Mouse (Mus musculus) NIH3T3 (cell line): Measurements from ENCODE around the gene Kifap3.
A peak's percentile ranks its signal among the peaks of the same experiment; 100 is the strongest.

ENCODE experiments used
- DNase-seq: peaks from one replicate; pipeline ENCODE4 v3.0.0-alpha.2; 2012; ENCODE audit warnings: low read depth

Gene Kifap3

DNA sequence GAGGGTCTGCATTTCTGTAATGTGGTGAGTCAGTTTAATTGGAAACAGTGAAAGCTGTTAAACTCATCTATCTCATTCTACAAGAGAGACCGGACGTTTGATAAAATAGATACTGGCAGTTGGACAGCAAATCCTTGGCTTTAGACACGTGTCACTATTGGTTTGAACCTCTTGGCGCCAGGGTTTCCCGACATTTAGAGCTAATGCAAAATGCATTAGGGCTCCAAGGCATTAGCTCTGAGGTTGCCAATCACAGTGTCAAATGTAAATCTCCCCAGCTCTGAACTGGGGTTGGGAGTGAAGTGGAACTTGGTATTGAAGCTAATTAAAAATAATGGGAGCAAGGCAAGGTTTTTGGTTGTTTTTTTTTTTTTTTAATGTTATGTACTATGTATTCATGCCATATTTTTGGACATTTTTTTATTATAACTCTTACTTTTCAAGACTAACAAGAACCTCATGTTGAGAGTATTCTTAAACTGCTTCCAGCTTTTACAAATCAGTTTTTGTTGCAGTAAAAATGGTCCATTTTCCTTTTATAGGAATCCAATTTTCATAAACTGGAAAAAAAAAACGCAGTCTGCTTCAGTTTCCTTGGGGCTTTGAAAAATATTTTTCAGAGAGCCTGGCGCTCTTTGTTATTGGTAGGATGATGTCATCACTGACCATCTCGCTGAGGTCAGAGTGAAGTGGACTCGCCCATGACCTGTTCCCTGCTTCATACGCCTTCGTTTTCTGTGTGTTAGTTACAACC, 114.6 kb downstream of the Kifap3 start:
- DNase-seq = no peak

DNA sequence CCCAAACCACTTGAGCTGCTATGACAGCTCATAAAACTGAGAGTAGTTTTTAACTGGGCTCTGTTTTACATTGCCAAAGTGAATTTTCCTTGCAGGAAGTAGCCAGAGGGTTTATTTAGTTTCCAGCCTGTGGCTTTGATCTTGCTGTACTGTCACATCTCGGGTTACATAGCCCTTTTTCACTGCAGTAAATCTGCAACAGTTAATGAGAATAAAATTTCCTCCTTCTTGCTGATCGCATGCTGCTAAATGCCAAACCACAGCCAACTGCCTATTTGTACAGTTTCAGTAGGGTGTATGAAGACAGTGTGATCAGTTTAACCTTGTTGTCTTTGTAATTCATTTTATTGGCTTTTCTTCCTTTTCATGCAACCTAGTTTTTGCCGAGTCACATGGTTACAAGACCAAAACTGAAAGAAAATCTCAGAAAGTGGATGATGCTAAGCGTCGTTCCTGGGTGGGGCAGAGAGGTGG, 118.9 kb downstream of the Kifap3 start:
- peak; percentile 14 for DNase-seq

DNA sequence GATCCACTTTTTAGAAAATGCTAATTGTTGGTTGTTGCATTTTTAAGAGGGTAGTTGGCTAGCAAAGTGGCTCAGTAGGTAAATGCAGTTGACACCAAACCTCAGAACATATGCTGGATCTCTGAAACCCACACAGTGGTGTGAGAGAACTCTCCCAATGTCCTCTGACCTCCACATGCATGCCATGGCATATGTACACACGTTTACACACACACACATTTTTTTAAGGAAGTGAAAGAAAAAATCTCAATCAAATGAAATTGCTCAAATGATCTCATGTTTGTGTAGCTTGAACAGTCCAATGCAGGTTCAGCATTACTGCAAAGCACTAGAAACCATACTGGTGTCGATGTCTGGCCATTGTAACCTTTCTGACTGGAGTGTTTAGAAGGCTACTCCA, 120.2 kb downstream of the Kifap3 start:
- no peak for DNase-seq

DNA sequence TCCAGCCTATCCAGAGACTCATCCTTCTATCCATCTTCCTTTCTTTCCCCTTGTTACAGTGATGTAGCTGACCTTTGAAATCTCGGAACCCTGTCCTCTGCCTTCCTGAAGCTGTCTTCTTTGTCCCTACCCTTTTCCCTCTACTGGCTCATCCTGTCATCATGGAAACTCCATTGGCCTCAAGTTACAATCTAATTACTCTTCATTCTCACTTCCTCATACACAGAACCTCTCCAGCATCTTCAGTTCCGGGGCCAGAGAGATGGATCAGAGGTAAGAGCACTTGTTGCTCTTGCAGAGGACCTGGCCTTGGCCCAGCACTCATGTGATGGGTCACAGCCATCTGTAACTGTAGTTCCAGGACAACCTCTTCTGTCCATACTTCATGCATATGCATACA, 120.8 kb downstream of the Kifap3 start:
- DNase-seq = no peak

DNA sequence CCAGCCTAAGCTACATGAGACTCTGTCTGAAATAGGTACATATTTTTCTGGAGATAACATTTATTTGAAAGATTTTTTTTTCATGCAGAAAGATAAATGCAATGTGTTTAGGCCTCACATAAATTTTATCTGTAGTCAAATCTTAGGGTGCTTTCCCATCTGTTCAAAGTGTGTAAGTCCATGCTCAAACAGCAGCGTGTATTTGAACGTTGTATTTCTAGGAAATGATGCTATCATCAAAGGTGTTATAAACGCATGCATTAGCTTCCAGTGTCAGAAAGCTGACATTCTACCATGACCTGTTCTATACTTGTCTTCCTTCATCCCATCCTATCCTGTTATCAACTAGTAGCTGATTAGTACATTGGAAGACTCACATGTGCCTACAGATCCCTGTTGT, 124.0 kb downstream of the Kifap3 start:
- no peak for DNase-seq

DNA sequence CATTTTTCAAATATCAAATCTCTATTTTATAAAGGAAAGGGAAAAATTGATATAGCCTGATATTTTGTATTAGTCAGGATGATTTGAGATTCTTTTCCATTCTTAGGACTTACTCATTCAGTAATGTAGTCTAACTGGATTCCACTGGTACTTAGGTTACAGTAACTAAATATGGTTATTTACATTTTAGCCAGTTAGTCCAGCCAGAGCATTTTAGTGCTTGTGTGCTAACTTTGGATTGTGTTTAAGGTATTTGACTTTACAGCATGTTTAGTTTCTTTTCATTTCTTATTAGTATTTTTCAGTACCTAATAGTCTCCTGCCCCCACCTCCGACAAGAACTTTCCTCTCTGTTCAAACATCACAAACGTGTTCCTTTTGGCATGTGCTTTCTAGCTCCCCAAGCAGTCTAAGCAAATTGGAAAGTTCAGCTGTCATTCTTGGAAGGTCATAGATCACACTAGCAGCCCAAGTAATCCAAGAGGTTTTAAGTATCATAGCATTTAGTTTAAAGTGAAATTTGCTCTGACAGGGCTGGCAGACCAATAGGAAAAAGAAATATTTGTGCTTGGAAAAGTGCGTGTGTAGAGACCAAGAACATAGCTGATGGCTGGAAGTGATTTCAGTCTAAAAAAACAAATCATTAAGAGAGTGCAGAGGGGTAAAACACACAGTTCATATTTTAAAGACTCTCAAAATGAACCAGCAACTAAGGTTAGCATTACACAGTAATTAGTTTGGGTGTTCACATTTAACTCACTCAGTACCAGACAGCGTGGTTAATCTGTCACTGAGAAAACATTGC, 127.8 kb downstream of the Kifap3 start:
- peak; percentile 79 for DNase-seq

DNA sequence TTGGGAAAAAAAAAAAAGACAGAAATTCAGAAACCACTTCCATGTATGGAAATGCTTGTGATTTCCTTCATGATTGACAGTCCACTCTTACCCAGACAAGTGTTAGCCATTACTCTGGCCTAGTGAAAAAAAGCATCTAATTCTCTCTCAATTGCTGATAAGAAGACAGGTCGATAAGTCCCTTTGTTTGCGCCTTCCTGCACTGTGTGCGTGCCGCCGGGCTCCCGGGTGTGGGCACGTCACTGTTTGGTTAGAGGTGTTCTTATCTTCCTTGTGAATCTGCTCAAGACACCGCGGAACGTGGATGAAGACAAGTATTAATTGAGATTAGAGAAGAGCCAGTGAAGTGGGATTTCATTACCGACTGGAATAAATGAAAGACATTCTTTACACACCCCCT, 129.0 kb downstream of the Kifap3 start:
- no peak for DNase-seq

DNA sequence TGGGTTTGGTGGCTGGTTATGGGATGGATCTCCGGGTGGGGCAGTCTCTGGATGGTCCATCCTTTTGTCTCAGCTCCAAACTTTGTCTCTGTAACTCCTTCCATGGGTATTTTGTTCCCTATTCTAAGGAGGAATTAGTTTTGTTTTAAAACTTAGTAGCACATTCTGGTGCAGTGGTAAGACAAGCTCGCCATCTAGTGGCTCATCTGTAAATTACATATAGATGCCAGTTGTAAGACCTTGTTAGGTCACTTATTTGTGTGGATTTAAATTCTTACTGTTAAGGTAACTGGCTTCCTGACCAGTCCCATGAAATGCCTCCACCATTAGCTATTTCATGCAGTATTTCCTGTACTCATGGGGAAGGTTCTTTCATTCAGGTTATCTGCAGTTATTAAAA, 131.0 kb downstream of the Kifap3 start:
- peak; percentile 92 for DNase-seq

DNA sequence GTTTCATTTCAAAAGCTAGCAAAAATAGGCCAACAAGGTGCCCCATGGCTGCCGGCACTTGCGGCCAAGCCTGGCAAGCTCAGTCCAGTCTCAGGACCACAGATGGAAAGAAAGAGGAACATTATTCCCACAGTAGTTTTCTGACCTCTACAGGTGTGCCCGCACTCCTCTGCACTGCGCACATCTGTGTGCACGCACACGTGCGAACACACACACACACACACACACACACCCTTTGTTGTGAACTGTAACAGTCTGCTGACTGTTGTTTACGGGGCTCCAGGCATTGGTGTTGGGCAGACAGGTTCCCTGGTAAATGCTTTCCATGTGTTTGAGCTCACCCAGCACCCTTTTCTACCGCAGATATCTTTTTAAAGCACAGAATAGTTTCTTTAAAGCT, 131.4 kb downstream of the Kifap3 start:
- DNase-seq = no peak

DNA sequence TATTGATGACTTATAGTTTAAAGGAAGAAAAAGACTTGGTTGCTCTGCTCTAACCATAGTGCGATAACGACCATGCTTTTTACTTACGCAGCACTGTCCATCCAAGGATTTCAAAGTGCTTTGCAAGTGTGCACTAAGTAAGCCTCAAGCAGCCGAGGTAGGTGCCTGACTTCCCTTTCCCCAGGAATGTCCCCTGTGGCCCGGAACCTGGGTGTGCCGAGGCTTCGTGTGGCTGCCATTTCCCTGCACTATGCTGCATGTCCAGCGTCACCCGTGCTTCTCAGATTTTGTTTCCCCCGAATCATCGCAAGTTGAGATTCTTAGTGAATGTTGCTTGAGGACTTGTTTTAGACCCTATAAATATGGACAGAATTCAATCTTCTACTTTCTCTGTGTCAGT, 132.6 kb downstream of the Kifap3 start:
- DNase-seq = no peak

DNA sequence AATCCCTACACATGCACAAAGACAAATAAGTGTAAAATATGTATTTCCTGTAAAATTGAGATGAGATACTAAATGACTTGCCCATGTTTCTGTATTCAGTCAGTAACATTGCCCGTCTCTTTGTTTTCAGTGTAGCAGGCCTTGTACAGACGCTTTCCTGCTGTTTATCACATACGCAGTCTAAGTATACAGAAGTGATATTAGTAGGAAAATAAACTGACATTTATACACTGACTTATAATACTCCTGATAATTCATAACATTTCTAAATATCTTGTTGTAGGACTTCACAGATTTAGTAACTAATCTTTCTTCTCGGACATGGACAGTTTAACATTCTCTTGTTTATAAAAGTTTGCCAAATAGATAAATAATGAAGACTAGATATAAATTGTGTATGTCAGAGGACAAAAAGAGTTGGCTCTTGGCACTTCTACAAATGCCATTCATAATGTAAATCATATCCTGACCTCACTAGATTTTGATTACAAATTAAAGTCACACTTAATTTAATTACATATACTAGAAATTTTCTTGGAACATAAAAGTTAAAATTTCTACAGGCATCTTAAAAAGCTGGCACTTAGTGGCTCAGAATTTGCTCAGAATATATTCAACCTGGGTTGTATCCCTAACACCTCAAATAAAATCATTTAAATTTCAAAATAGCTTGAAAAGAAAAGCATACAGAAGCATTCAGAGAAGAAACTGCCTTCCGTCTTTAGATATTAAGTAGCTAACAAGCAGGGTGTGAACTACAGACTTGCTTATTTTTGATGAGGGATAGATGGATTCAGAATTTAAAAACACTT, 138.2 kb downstream of the Kifap3 start:
- no peak for DNase-seq

DNA sequence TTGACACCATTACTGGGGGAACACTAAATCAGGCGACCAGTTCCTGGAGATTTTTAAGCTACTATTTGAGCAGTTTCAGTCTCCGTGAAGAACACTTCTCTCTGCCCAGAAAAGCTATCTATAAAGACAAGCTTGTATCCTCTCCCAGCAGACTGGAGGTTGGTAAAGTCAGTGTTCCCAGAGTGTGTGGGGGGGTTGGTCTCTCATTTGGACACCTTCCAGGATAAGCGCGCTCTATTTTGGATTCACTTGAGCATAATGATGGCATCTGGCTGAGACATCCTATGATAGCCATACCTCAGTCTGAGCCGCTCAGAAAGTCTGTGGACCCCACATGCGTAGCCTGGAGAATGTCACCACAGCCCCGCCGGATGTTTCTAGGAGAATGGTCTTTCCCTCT, 144.7 kb downstream of the Kifap3 start:
- no peak for DNase-seq

DNA sequence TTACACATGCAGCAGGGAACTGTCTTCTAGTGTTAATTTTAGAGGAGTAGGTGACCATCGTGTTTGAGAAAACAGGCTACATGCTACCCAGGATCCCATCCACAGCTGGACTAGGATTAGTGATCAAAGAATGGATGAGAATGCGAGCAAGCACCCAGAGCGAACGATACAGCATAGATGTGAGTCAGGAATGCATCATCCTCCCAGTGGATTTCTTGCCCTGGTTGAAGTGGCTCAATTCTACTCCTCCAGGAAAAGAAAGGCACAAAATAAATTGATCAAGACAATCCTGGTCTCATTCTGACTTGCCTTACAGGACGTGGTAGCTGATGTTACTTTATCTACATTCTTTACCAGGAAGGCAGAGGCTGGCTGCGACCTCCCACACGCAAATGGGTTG, 149.5 kb downstream of the Kifap3 start, which contains the start of gene Scyl3:
Scyl3 (plus strand) TSS at position 255 of the 400 bp plus-strand sequence.
- DNase-seq = peak; percentile 64

DNA sequence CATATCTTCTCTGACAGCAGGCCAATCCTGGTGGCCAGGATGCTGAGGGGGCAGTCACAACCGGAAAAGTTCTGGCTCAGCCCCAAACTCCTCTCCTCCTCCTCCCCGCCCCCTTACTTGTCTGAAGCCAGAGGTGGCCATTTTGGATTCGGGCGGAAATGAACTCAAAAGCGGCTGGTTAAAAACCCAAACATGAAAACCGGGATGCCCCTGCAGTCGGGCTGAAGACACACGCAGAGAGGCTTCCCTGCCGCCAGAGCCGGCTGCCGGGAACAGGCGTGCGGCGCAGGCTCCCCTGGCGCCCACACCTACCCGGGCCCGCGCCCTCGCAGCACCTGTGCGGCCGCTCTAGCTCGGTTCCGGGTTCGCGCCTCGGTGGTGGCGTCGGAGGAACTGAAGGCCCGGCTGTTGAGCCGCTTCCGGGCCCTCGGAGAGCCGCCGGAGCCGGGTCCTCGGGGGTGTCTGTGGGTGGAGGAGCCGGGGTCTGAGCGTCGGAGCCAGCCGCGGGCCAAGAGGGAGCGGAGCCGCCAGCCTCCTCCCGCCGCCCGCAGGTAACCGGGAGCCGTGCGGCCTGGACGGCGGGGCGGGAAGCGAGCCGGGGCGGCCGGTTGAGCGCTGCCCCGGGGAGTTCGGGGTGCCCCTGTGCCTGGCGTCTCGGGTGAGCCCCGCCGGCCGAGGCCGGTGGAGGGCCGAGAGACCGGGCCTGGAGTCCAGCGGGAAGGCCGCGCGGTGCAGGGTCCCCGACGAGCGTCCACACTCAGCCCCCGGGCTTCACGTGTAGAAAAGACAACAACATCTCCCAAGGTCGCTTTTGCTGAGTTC, 150.5 kb downstream of the Kifap3 start:
- peak; percentile 97 for DNase-seq

DNA sequence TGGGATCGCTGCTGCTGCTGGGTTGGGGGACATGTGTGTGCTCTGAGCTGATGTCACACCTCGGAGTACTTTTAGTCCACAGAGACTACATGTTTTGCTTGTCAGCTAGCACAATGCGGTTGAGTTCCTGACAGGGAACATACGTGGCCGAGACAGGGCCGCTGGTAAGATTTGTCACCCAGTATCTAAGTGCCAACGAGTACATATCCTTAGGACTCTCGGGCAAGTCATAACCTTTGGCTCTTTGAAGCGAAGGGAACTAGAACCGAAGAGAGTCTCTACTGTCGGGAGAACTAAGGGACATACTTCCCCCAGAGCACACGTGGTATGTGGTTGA, 151.0 kb downstream of the Kifap3 start:
- DNase-seq = no peak

DNA sequence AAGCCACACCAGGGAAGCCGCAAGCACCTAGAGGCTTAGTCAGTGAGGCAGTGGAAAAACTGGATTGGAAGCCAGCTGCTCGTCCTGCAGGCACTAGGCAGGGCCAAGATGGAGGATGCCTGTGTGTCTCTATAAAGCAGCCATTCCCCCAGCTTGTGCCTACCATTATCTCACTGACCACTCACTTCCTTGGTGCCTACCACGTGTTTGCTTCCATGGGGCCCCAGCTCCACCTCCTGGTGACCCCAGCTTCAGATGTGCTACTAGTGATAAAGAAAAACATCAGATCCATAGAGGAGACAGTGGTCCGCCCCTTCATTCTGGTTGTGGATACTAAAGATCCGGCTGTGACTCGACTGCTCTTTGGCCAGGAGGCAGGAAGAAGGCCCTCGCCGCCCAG, 152.4 kb downstream of the Kifap3 start:
- DNase-seq = peak; percentile 11

DNA sequence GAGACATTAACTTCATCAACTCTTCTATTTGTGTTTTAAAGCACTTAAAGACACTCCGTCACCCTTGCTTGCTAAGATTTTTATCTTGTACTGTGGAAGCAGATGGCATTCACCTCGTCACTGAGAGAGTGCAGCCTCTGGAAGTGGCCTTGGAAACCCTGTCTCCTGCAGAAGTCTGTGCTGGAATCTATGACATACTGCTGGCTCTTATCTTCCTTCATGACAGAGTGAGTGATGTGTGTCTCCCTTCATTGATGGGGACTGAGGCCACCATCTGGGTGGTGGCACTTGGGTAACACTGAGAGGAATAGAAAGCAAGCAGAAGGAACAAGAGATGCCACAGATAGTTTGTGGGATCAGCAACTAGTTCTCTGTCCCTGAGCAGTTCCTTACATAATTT, 155.2 kb downstream of the Kifap3 start:
- DNase-seq = no peak

DNA sequence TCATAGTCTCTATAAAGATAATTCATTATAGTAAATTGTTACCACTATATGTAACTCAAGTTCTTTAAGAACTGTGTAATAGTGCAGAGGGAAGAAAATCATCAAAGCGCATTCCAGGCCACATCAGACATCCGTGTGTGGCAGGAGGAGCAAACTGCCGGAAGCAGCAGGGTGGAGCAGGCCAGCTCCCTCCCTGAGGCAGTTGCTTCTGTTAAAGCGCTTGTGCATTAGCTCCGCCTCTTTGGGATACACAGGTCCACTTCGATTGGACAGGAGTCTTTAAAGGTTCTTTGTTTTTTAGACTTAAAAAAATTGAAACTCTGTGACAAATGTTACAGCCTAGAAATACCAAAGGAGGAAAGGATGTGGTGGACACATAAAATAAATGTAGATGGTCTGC, 162.7 kb downstream of the Kifap3 start:
- DNase-seq = no peak

DNA sequence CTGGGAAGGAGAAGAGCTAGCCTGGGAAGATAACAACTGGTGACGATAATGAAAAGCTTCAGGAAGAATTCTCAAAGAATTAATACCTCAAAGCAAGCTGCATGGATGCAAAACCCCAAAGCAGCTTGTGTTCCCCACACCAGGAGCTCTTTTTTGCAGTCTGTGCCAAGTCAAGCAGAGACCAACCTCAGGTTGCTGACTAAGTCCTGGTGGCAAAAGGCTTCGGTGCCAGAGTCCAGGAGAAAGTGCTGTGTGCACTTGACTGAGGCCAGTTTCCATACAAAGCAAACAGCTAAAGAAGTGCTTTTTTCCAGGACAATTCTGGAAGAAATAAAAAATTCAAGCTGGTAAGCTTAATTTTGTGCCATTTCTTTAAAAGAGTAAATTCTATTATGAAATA, 174.0 kb downstream of the Kifap3 start:
- DNase-seq = no peak

DNA sequence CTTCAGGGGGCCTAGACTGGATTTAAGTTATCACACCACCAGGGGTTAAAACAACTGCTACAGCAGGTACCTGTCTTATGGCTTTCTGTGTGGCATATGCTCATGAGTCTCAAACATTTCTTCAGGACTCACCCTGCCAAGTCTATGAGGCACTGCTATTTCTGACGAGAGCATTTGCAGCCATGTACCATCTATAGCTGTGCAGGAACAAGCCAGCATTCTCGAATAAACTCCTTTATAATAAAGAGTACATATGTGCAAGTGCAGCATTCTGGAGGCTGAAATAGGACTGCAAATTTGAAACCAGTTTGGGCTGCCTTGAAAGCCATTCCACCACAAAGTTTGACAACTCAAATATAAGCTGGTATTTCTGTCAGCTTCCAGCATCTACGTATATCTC, 178.7 kb downstream of the Kifap3 start:
- DNase-seq = no peak

DNA sequence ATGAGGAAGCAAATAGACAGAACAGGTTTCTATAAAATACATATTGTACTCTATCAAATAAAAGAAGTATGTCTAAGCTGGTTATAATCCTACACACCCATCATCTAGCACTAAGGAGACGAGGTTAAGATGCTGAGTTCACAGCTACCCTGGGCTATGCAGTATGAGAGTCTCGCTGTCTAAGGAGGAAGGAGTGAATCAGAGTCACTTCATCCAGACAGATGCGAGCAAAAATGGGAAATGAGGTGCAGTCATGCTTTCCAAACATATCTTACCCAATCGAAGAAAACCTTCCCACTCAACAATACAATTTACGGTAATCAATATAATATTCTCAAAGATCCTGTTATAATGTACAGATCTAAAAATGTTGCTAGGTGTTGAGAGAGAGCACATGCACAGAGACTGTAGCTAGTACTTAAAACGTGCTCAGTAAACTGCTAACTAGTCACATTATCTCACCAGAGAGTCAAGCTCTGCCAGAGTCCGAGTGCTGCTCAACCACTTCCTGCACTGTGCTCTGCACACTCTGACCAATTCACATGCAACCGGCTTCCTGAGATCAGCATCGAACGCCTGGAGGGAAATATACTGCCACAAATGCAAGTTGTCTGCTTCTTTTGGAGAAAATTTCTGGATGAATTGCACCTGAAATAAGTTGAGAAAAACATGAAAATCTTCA, 184.8 kb downstream of the Kifap3 start:
- DNase-seq = no peak
